Mouse (Mus musculus): ENCODE results near the gene Hes1.

Hes1 gene

DNA sequence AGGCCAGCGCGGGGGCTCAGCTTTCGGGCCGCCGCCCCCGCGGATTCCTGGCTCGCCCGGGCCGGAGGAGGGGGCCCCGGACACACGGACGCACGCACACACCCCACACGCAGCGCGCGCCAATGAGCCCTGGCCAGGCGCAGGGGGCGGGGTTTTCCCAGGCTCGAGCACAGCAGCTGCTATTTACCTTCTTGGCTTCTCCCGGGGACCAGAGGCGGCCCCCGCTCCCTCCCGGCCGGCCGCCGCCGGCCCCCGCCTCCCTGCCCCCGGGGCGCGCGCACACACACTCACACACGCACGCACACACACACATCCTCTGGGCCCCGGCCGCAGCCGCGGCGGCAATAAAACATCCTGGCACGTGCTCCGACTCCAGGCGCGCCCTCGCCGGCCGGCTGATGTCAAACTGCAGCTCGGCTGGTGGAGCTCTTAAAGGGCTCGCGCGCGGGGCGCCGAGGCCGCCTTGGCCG, at the start of gene Hes1:
Gene Hes1 (plus strand): TSS at position 401 of the 470 bp plus-strand sequence.
- in situ Hi-C loops (cut with MboI; ENCODE audit: unreplicated experiment in 2 of 2), result loop anchor here (5.0 to 25.0 kb wide), 4 partner anchors 57 to 249 kb away; no protein-coding TSS in a partner anchor

DNA sequence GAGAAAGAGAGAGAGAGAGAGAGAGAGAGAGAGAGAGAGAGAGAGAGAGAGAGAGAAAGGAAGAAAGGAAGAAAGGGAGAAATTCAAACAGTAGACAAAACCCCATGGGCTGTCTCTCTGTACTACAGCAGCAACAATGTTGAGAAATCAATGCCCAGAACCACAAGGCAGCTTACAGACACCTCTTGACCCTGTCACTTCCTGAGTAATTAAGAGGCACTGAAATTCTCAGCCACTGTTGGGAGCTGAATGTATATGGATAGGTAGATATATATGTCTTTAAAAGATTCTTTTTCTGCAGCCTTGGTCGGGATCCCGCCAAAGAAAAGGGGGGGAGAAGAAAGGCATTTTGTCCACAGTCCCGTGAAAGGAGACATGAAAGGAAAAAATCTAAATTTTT, 48.1 kb upstream of the Hes1 start:
- in situ Hi-C loops (cut with MboI; ENCODE audit: unreplicated experiment in 2 of 2), result no loop called here

DNA sequence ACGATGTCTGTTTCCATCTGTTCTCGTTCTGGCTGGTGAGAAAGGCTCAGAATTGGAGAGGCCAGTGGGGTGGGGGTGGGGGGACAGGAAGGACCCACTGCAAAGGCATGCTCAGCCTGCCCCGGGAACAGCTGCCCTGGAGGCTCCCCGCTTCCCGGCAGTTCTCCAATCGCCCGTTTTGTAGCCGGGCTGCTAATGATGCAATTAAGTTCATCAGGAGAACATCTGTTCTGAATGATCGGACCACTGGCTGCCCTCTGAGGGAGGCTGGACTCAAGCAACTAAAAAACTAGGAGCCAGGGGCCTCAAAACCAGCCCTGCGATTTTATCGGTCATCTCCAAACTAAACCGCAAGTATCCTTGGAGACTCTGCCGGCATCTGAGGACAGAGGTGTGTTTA, 44.1 kb upstream of the Hes1 start:
- in situ Hi-C loops (cut with MboI; ENCODE audit: unreplicated experiment in 2 of 2), result no loop called here

DNA sequence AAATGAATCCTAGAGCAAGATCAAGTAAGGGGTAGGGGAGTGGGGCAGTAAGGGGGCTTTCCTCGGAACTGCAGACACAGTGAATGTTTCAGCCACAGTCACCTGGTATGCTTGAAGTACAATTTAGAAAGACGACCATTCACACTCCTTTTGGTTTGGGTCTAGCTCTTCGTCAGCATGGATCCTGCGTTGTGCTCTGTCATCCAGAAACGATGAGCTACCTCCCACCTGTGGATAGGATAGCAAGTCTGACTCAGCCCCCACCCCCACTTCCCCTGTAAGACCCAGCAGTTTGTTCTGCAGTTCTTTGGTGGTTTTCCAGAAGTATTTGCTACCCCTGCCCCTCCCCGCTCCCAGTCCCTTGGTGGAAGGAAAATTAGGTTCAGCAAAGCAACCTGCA, 41.8 kb upstream of the Hes1 start:
- in situ Hi-C loops (cut with MboI; ENCODE audit: unreplicated experiment in 2 of 2), result no loop called here

DNA sequence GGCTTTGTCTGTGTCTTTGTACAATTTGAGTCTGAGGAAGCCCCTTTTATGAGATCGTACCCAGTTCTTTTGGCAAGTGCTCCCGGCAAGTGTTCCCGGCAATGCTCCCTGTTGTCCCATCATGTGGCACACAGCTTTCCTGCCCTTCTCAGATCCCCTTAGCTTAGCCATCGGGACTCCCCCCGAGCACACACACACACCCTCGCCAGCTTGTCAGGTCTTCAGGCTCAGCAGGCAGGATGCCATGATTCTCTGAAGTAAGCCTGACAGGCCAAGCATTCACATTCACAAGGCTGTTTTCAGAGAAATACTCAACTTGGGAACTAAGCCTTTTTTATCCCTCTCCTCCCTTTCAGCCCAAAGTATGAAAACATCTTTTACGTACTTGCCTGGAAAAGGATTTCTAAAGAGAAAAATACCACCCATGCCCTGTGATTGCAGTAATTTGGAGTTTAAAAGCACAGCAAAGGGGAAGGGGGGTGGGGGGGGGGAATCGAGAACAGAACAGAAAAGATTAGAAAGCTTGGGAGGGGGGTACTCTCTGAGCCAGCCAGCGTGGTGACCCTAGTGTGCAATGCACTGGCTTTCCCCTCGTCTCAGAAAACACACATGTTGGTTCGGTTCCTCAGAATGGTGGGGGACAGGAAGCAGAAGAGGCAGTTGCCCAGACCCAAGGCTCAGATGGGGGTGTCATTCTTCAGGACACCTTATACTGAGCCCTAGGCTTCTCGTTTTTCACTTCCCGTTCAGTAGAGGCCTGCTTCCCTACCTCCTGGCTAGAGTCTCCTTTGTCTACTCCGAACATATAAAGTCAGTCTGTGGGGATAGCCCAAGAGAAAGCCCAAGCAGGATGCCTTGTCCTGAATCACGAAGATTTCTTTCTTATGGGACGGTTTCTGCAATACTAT, 41.0 kb upstream of the Hes1 start:
- in situ Hi-C loops (cut with MboI; ENCODE audit: unreplicated experiment in 2 of 2), result no loop called here

- in situ Hi-C loops (cut with MboI; ENCODE audit: unreplicated experiment in 2 of 2), result no loop called here
These were observed 39.4 kb upstream of the Hes1 start for GRCm38 (mm10) chr16:30024681-30025262.

GRCm38 (mm10) chr16:30028184-30028583, 36.0 kb upstream of the Hes1 start:
- in situ Hi-C loops (cut with MboI; ENCODE audit: unreplicated experiment in 2 of 2), result no loop called here

GRCm38 (mm10) chr16:30029264-30030003, 34.8 kb upstream of the Hes1 start:
- in situ Hi-C loops (cut with MboI; ENCODE audit: unreplicated experiment in 2 of 2), result no loop called here

DNA sequence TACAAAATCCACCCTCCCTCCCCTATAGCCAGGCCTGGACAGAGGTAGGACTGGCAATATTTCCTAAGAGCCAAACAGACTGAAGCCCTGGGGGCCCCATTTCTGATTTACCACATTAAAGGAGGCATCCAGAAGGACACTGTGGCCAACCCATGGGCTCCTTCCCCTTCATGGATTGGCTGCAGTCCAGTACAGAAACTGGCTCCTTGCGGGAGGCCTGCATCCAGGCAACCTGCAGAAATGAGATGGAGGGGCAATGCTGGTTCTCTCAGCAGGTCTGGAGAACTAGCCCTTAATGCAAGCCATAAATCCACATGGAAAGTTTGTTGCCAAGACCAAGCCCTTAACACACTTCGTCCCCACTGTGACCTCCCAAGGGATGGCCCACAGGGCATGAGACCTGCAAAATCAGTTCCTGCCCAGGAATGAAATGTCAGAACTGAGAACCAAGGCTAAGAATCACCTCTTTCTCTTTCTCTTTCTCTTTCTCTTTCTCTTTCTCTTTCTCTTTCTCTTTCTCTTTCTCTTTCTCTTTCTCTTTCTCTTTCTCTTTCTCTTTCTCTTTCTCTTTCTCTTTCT, 31.8 kb upstream of the Hes1 start:
- in situ Hi-C loops (cut with MboI; ENCODE audit: unreplicated experiment in 2 of 2), result no loop called here

- in situ Hi-C loops (cut with MboI; ENCODE audit: unreplicated experiment in 2 of 2), result no loop called here
These were observed 30.8 kb upstream of the Hes1 start for GRCm38 (mm10) chr16:30033390-30033789.

GRCm38 (mm10) chr16:30034001-30034400, 30.2 kb upstream of the Hes1 start:
- in situ Hi-C loops (cut with MboI; ENCODE audit: unreplicated experiment in 2 of 2), result no loop called here

- in situ Hi-C loops (cut with MboI; ENCODE audit: unreplicated experiment in 2 of 2), result no loop called here
These were observed 29.7 kb upstream of the Hes1 start for GRCm38 (mm10) chr16:30034521-30034920.

DNA sequence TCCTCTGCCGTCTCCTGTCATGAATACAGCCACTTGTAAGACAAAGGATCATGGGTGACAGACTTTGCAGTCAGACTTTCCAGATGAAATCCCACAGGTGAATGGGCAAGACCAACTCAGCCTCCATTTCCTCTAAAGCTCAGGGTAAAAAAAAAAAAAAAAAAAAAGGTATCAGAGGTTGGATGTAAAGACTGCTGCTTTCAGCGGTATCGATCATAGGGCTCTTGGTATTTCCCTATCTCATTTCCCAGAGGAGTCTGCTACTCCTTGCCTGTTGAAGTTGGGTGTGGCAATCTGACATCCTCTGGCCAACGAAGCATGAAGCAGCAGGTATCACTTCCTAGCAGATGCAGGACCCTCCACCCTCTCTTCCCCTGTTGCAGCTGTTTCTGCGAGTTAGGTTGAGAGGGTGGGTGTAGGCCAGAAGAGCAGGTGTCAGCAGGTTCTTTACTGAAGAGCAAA, 29.2 kb upstream of the Hes1 start:
- in situ Hi-C loops (cut with MboI; ENCODE audit: unreplicated experiment in 2 of 2), result no loop called here

- in situ Hi-C loops (cut with MboI; ENCODE audit: unreplicated experiment in 2 of 2), result no loop called here
These were observed 28.1 kb upstream of the Hes1 start for GRCm38 (mm10) chr16:30036104-30036503.

GRCm38 (mm10) chr16:30038663-30039593, 25.3 kb upstream of the Hes1 start:
- in situ Hi-C loops (cut with MboI; ENCODE audit: unreplicated experiment in 2 of 2), result no loop called here

- in situ Hi-C loops (cut with MboI; ENCODE audit: unreplicated experiment in 2 of 2), result no loop called here
These were observed 24.3 kb upstream of the Hes1 start for GRCm38 (mm10) chr16:30039841-30040240.

DNA sequence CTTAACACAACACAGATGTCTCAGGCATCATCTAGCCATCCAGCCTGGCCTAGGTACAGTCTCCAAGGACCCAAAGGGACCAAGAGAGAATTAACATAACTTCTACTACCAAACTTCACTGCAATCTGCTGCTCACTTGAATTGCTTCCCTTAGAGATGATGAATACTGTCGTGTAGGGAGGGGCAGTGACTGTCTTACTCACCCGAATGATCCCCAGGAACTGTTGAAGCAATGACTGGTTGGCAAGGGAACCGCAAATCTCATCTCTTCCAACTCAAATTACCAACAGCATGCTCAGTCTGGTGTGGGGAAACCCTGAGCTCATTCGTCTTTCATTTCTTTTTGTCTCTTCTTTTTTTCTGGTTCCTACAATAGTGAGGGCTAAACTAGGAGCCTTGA, 21.3 kb upstream of the Hes1 start:
- in situ Hi-C loops (cut with MboI; ENCODE audit: unreplicated experiment in 2 of 2), result no loop called here

GRCm38 (mm10) chr16:30045615-30046014, 18.6 kb upstream of the Hes1 start:
- in situ Hi-C loops (cut with MboI; ENCODE audit: unreplicated experiment in 2 of 2), result no loop called here

DNA sequence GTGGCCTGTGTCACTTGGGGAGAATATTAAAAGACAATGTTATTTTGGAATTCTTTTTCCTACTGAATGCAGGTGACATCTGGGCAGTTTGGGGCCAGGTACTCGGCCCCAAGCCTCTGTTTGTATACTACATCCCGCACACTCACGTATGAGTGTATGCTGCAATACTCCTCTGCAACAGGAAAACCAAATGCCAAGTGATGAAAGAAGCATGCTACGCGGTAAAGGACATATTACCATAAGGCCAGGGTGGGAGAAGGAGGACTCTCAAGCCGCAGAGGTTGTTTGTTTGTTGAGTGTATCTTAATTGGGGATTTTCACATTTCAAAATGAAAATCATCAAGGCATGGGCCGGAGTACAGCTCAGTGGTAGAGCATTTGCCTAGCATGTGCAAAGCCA, 17.2 kb upstream of the Hes1 start:
- in situ Hi-C loops (cut with MboI; ENCODE audit: unreplicated experiment in 2 of 2), result no loop called here

DNA sequence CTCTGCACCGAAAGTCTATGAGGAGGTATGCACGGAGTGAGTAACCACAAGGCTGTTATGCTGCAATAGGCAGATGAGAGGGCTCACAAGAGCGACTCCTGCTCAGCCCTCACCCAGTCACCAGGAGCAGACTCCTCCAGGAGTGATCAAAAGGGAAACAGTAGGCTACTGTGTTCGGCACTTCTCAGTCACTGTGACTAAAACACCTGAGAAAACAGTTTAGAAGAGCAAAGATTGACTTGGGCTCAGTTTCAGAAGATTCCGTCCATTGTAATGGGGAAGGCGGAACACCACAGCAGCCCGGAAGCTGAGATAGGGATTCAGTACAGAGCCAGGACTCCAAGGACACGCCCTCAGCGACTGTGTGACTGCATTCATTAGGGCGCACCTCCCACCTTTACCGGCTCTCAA, 16.8 kb upstream of the Hes1 start:
- in situ Hi-C loops (cut with MboI; ENCODE audit: unreplicated experiment in 2 of 2), result no loop called here
